Comparison of ENCODE assay signal across 9 mouse cellular contexts in genomic region chr11:89024181-89024881, GRCm38 (mm10). TPM values are rescaled to one million over a fixed set of nuclear protein-coding genes. Genes with fewer than 3 reads are reported as not detected.
DNase-seq lines count a peak whose midpoint lies in the region; ATAC-seq and TF ChIP-seq lines count a peak whose summit lies in the region.
"Had no signal": no experiment of that assay in that cellular context is flagged by ENCODE, and none has a peak within 500 bp of the region (broad histone marks: within the 10 kb centered on the region; RNA-seq: fewer than 3 reads in every experiment).

No protein-coding gene starts in this region.

- no peak overlapping the region for H3K9ac ChIP-seq in lung, embryonic 15.5 days
- H3K9ac ChIP-seq in forebrain, embryonic 11.5 days (ENCODE audit: low read length), result no peak overlapping the region
- H3K9ac ChIP-seq: embryonic facial prominence, embryonic 12.5 days had no signal

- H3K4me2 ChIP-seq in lung, embryonic 15.5 days, result 0 out of 2 replicates have a peak overlapping the region, but pooled peaks have one; percentile 3
- no peak overlapping the region for H3K4me2 ChIP-seq in forebrain, embryonic 11.5 days (ENCODE audit: low read depth, low read length, severe bottlenecking)
- H3K4me2 ChIP-seq: embryonic facial prominence, embryonic 12.5 days had no signal

- peak; percentile 67 for ATAC-seq in lung, embryonic 15.5 days (ENCODE audit: borderline replicate concordance, extremely low read depth, low FRiP score, low TSS enrichment)
- ATAC-seq in forebrain, embryonic 11.5 days (replicated peaks; ENCODE audit: low FRiP score), result no peak

- 7% methylated on average over 11 of the region's 11 CpGs for WGBS in kidney, adult 2 months
- 25% methylated on average over 11 of the region's 11 CpGs for WGBS in lung, embryonic 15.5 days
- WGBS in forebrain, embryonic 11.5 days, result 81% methylated on average over 11 of the region's 11 CpGs

- no peaks in the 10 kb centered on the region for H3K9me3 ChIP-seq in lung, embryonic 15.5 days
- H3K9me3 ChIP-seq in forebrain, embryonic 11.5 days (ENCODE audit: control insufficient read depth, low read length), result no peaks in the 10 kb centered on the region
- H3K9me3 ChIP-seq: embryonic facial prominence, embryonic 12.5 days had no signal

- no peaks in the 10 kb centered on the region for H3K27me3 ChIP-seq in kidney, adult 2 months (replicated peaks; ENCODE audit: control insufficient read depth, insufficient read depth, low read length)
- H3K27me3 ChIP-seq in lung, embryonic 15.5 days, result no peaks in the 10 kb centered on the region
- no peaks in the 10 kb centered on the region for H3K27me3 ChIP-seq in splenic B cell, adult 2 months (ENCODE audit: control insufficient read depth, insufficient read depth, low read length, poor library complexity, severe bottlenecking)
- no peaks in the 10 kb centered on the region for H3K27me3 ChIP-seq in forebrain, embryonic 11.5 days (ENCODE audit: control insufficient read depth, insufficient read depth, low read length)
- H3K27me3 ChIP-seq: embryonic facial prominence, embryonic 12.5 days had no signal

- H3K36me3 ChIP-seq in kidney, adult 2 months (ENCODE audit: control insufficient read depth, insufficient read depth, low read length), result no peaks in the 10 kb centered on the region
- H3K36me3 ChIP-seq in lung, embryonic 15.5 days, result no peaks in the 10 kb centered on the region
- H3K36me3 ChIP-seq in splenic B cell, adult 2 months (ENCODE audit: control insufficient read depth, insufficient read depth, low read length, poor library complexity, severe bottlenecking), result peaks cover 6% of the 10 kb centered on the region; the same call in 1 of the 2 replicates
- no peaks in the 10 kb centered on the region for H3K36me3 ChIP-seq in forebrain, embryonic 11.5 days (ENCODE audit: control insufficient read depth, insufficient read depth, low read length)
- H3K36me3 ChIP-seq: embryonic facial prominence, embryonic 12.5 days had no signal

- H3K4me3 ChIP-seq in brown adipose tissue, adult 24 weeks (ENCODE audit: insufficient read depth, low read depth, low read length), result peak overlapping the region; percentile 14; the same call in 1 of the 2 replicates
- no peak overlapping the region for H3K4me3 ChIP-seq in kidney, adult 2 months (ENCODE audit: insufficient read depth, low read depth, low read length)
- H3K4me3 ChIP-seq in lung, embryonic 15.5 days, result no peak overlapping the region
- no peak overlapping the region for H3K4me3 ChIP-seq in forebrain, embryonic 11.5 days (ENCODE audit: low read depth, low read length)
- H3K4me3 ChIP-seq: embryonic facial prominence, embryonic 12.5 days had no signal

- H3K27ac ChIP-seq in brown adipose tissue, adult 24 weeks (replicated peaks; ENCODE audit: low read depth, low read length), result peak overlapping the region; percentile 87
- H3K27ac ChIP-seq in kidney, adult 2 months (ENCODE audit: insufficient read depth, low read depth, low read length), result peak overlapping the region; percentile 75
- H3K27ac ChIP-seq in lung, embryonic 15.5 days, result peak overlapping the region; percentile 65
- H3K27ac ChIP-seq in forebrain, embryonic 11.5 days (ENCODE audit: low read depth, low read length), result no peak overlapping the region
- H3K27ac ChIP-seq: embryonic facial prominence, embryonic 12.5 days had no signal

- H3K4me1 ChIP-seq in brown adipose tissue, adult 24 weeks (ENCODE audit: control insufficient read depth, insufficient read depth, insufficient read length, low read length), result peaks cover 32% of the 10 kb centered on the region
- peaks cover 13% of the 10 kb centered on the region; the same call in 1 of the 2 replicates for H3K4me1 ChIP-seq in kidney, adult 2 months (ENCODE audit: control insufficient read depth, insufficient read depth, low read length)
- H3K4me1 ChIP-seq in lung, embryonic 15.5 days, result peaks cover 30% of the 10 kb centered on the region; the same call in 1 of the 2 replicates
- no peaks in the 10 kb centered on the region for H3K4me1 ChIP-seq in forebrain, embryonic 11.5 days (replicated peaks; ENCODE audit: control insufficient read depth, insufficient read depth, low read length)

- TF ChIP-seq POLR2A in kidney, adult 2 months (IDR thresholded peaks at IDR 0.05; ENCODE audit: low read depth, low read length), result no peak

- DNase-seq in right cerebral cortex, postnatal 14 days, result peak; percentile 39
- no peak for DNase-seq in right cerebral cortex, adult 18-20 months
- DNase-seq in heart, adult 9 months (ENCODE audit: low spot score in 2 of 2), result peak; percentile 85 to 86
- DNase-seq in kidney, adult 2 months, result peak; percentile 95
- peak; percentile 94 for DNase-seq in splenic B cell, adult 2 months (ENCODE audit: low read depth, low spot score)
- DNase-seq in forebrain, embryonic 11.5 days (ENCODE audit: low spot score), result no peak

- no peak for TF ChIP-seq CTCF in kidney, adult 2 months (conservative IDR thresholded peaks at IDR 0.05; ENCODE audit: insufficient read depth, insufficient read length, low read depth, low read length)

RNA-seq across cellular contexts. Expression of gene Trim25, which starts 25.2 kb away (rescaled TPM):
- 7.9 and 8.6 TPM in 2 replicates for polyA plus RNA-seq in brown adipose tissue, adult 24 weeks (2012; ENCODE audit: insufficient read depth, insufficient read length, missing spikeins)
- polyA plus RNA-seq in kidney, adult 2 months (2012; rRNA removed), result 27.3 and 35.0 TPM in 2 replicates
- 23.1 and 25.9 TPM in 2 replicates for polyA plus RNA-seq in lung, embryonic 15.5 days (2015; fragmentation: Nextera tagmentation; extraction: Ambion mirVana)
- 2.1 and 2.6 TPM in 2 replicates for polyA plus RNA-seq in forebrain, embryonic 11.5 days (2014; fragmentation: Nextera tagmentation; extraction: Ambion mirVana)

RNA-seq across cellular contexts. Expression of gene Dgke, which starts 42.3 kb away (rescaled TPM):
- polyA plus RNA-seq in brown adipose tissue, adult 24 weeks (2012; ENCODE audit: insufficient read depth, insufficient read length, missing spikeins), result 3.0 and 3.2 TPM in 2 replicates
- 2.4 and 2.8 TPM in 2 replicates for polyA plus RNA-seq in kidney, adult 2 months (2012; rRNA removed)
- 5.5 and 5.8 TPM in 2 replicates for polyA plus RNA-seq in lung, embryonic 15.5 days (2015; fragmentation: Nextera tagmentation; extraction: Ambion mirVana)
- 4.8 and 4.9 TPM in 2 replicates for polyA plus RNA-seq in forebrain, embryonic 11.5 days (2014; fragmentation: Nextera tagmentation; extraction: Ambion mirVana)

RNA-seq across cellular contexts. Expression of gene Gm525, which starts 49.3 kb away (rescaled TPM):
- polyA plus RNA-seq in brown adipose tissue, adult 24 weeks (2012; ENCODE audit: insufficient read depth, insufficient read length, missing spikeins), result not detected in 2 replicates
- 0.69 and 1.6 TPM in 2 replicates for polyA plus RNA-seq in kidney, adult 2 months (2012; rRNA removed)
- 0.53 and 2.2 TPM in 2 replicates for polyA plus RNA-seq in lung, embryonic 15.5 days (2015; fragmentation: Nextera tagmentation; extraction: Ambion mirVana)
- polyA plus RNA-seq in forebrain, embryonic 11.5 days (2014; fragmentation: Nextera tagmentation; extraction: Ambion mirVana), result not detected in 2 replicates

RNA-seq across cellular contexts. Expression of gene Coil, which starts 54.3 kb away (rescaled TPM):
- polyA plus RNA-seq in brown adipose tissue, adult 24 weeks (2012; ENCODE audit: insufficient read depth, insufficient read length, missing spikeins), result 2.4 and 3.0 TPM in 2 replicates
- polyA plus RNA-seq in kidney, adult 2 months (2012; rRNA removed), result 3.1 and 3.6 TPM in 2 replicates
- 16.0 and 16.9 TPM in 2 replicates for polyA plus RNA-seq in lung, embryonic 15.5 days (2015; fragmentation: Nextera tagmentation; extraction: Ambion mirVana)
- polyA plus RNA-seq in forebrain, embryonic 11.5 days (2014; fragmentation: Nextera tagmentation; extraction: Ambion mirVana), result 20.4 and 24.5 TPM in 2 replicates

RNA-seq across cellular contexts. Expression of gene Elobl, which starts 57.6 kb away (rescaled TPM):
- not detected in 2 replicates for polyA plus RNA-seq in brown adipose tissue, adult 24 weeks (2012; ENCODE audit: insufficient read depth, insufficient read length, missing spikeins)
- 0.92 and 1.5 TPM in 2 replicates for polyA plus RNA-seq in kidney, adult 2 months (2012; rRNA removed)
- not detected in 2 replicates for polyA plus RNA-seq in lung, embryonic 15.5 days (2015; fragmentation: Nextera tagmentation; extraction: Ambion mirVana)
- not detected in 2 replicates for polyA plus RNA-seq in forebrain, embryonic 11.5 days (2014; fragmentation: Nextera tagmentation; extraction: Ambion mirVana)
- polyA plus RNA-seq: embryonic facial prominence, embryonic 12.5 days had no signal

Comparison
In these comparisons a context has a peak if more than half of its experiments do, and no peak if none do; other contexts are left out.
1. DNase-seq: peak in right cerebral cortex, postnatal 14 days (single experiment), heart, adult 9 months (2 of 2), kidney, adult 2 months (single experiment) and splenic B cell, adult 2 months (single experiment); none in right cerebral cortex, adult 18-20 months (single experiment) and forebrain, embryonic 11.5 days (single experiment).